Mouse (Mus musculus) 3T3-L1 (cell line): Measurements from ENCODE around the gene Pif1.

Source experiments
- DNase-seq: peaks from one replicate; pipeline ENCODE4 v3.0.0-alpha.2; 2015; ENCODE audit warnings: low read depth, low spot score

Pif1 gene

GRCm38 (mm10) chr9:65635766-65636165 is 48.8 kb downstream of the Pif1 start:
- peak; percentile 32 for DNase-seq

GRCm38 (mm10) chr9:65636926-65637325 is 50.0 kb downstream of the Pif1 start:
- peak; percentile 74 for DNase-seq

GRCm38 (mm10) chr9:65639065-65639464 is 52.1 kb downstream of the Pif1 start:
- no peak for DNase-seq

GRCm38 (mm10) chr9:65640838-65641410 is 54.0 kb downstream of the Pif1 start:
- no peak for DNase-seq

GRCm38 (mm10) chr9:65641446-65642052 is 54.6 kb downstream of the Pif1 start:
- DNase-seq: no peak

- no peak for DNase-seq
Measured at GRCm38 (mm10) chr9:65642546-65642945, 55.6 kb downstream of the Pif1 start.

GRCm38 (mm10) chr9:65644960-65645359 is 58.0 kb downstream of the Pif1 start:
- DNase-seq: no peak
